In the genomic region with DNA sequence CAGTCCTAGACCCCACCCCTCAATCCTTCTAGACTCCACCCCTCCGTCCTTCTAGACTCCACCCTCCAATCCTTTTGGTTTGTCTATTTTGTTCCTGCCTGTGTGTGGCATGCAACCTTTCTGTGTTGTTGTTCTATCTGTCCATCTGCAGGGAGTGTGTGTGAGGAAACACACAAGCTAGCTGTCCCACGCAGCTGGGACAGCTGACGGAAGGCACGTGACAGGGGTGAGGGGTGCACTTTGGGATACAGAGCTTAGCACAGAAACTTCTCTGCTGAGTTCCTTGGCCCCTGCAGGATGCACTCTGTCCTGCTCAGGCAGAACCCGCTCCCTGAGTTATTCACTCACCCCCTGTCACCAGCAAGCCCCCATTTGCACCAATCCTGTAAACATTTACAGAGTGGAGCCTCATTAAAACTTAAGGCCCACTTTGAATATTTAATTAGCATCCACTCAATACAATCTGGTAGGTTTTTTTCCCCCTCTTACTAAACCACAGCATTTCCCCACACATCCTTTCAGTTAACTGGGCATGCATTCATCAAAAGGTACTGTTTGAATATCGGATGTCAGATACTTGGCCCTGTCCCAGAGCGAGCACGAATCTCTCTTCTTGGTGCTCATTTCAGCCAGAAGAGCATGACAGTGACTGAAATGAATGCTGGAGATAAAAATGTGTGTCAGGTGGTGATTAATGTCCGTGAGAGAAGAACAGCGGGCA, we compare ENCODE assay signal across 20 mouse cellular contexts. TPM values are rescaled to one million over a fixed set of nuclear protein-coding genes. Genes with fewer than 3 reads are reported as not detected.
A peak's percentile ranks its signal among the peaks of the same experiment; 100 is the strongest.
DNase-seq lines count a peak whose midpoint lies in the region; ATAC-seq and TF ChIP-seq lines count a peak whose summit lies in the region.
"Had no signal": no experiment of that assay in that cellular context is flagged by ENCODE, and none has a peak within 500 bp of the region (broad histone marks: within the 10 kb centered on the region; RNA-seq: fewer than 3 reads in every experiment).

No protein-coding gene starts in this region.

- peaks cover 17% of the 10 kb centered on the region for H3K4me1 ChIP-seq in forebrain, embryonic 13.5 days
- no peaks in the 10 kb centered on the region for H3K4me1 ChIP-seq in forebrain, postnatal 0 days (ENCODE audit: insufficient read depth)
- H3K4me1 ChIP-seq in lung, embryonic 14.5 days (ENCODE audit: insufficient read depth), result no peaks in the 10 kb centered on the region
- peaks cover 7% of the 10 kb centered on the region; the same call in 1 of the 2 replicates for H3K4me1 ChIP-seq in forebrain, embryonic 16.5 days (replicated peaks; ENCODE audit: control insufficient read depth, insufficient read depth, low read length)
- H3K4me1 ChIP-seq: limb, embryonic 15.5 days; neural tube, embryonic 15.5 days had no signal

- no peaks in the 10 kb centered on the region for H3K9me3 ChIP-seq in forebrain, embryonic 13.5 days (replicated peaks)
- H3K9me3 ChIP-seq in forebrain, postnatal 0 days (ENCODE audit: low read length), result no peaks in the 10 kb centered on the region
- H3K9me3 ChIP-seq in lung, embryonic 14.5 days (ENCODE audit: low read depth, low read length), result no peaks in the 10 kb centered on the region
- no peaks in the 10 kb centered on the region for H3K9me3 ChIP-seq in forebrain, embryonic 16.5 days (ENCODE audit: control insufficient read depth, low read length)
- H3K9me3 ChIP-seq: limb, embryonic 15.5 days; midbrain, embryonic 12.5 days; neural tube, embryonic 15.5 days had no signal

- DNase-seq in forebrain, postnatal 0 days, result no peak
- DNase-seq in lung, embryonic 14.5 days, result peak; percentile 80
- no peak for DNase-seq in lung, postnatal 36 days
- peak; percentile 42 for DNase-seq in 416B (ENCODE audit: low read depth)
- no peak for DNase-seq in adrenal gland, postnatal 36 days
- DNase-seq in spleen, adult 12 weeks (ENCODE audit: low spot score), result no peak
- DNase-seq: adrenal gland, postnatal 14 days; cerebellum, adult 8-10 months; gastrocnemius, postnatal 10 days; kidney, adult 8-10 months; layer of hippocampus, postnatal 36 days; right cerebral cortex, postnatal 4 days; thymus, adult 2 months had no signal

- H3K4me3 ChIP-seq in forebrain, embryonic 13.5 days, result no peak overlapping the region
- H3K4me3 ChIP-seq in forebrain, postnatal 0 days (ENCODE audit: low read depth, low read length), result no peak overlapping the region
- no peak overlapping the region for H3K4me3 ChIP-seq in lung, embryonic 14.5 days (ENCODE audit: low read depth, low read length)
- no peak overlapping the region for H3K4me3 ChIP-seq in forebrain, embryonic 16.5 days (replicated peaks; ENCODE audit: low read length)
- H3K4me3 ChIP-seq: limb, embryonic 15.5 days; midbrain, embryonic 12.5 days; myocyte; neural tube, embryonic 15.5 days had no signal

- 0 out of 2 replicates have a peak, but pooled peaks cover 5% of the 10 kb centered on the region for H3K27me3 ChIP-seq in forebrain, embryonic 13.5 days
- H3K27me3 ChIP-seq in forebrain, postnatal 0 days (ENCODE audit: insufficient read depth, low read length), result no peaks in the 10 kb centered on the region
- no peaks in the 10 kb centered on the region for H3K27me3 ChIP-seq in lung, embryonic 14.5 days (ENCODE audit: insufficient read depth, low read length)
- H3K27me3 ChIP-seq in forebrain, embryonic 16.5 days (replicated peaks; ENCODE audit: control insufficient read depth, insufficient read depth, low read length), result no peaks in the 10 kb centered on the region
- H3K27me3 ChIP-seq: midbrain, embryonic 12.5 days; neural tube, embryonic 15.5 days had no signal

- 41% methylated on average over 10 of the region's 10 CpGs for whole genome bisulfite sequencing in forebrain, embryonic 13.5 days
- WGBS in forebrain, postnatal 0 days, result 36% methylated on average over 10 of the region's 10 CpGs
- 24% methylated on average over 10 of the region's 10 CpGs for WGBS in lung, embryonic 14.5 days
- WGBS in forebrain, embryonic 16.5 days, result 20% methylated on average over 10 of the region's 10 CpGs

- no peak for TF ChIP-seq CTCF in forebrain, postnatal 0 days (IDR thresholded peaks at IDR 0.05; ENCODE audit: low read depth)
- TF ChIP-seq CTCF in lung, embryonic 14.5 days (IDR thresholded peaks at IDR 0.05; ENCODE audit: low read depth), result no peak

- H3K36me3 ChIP-seq in forebrain, embryonic 13.5 days (ENCODE audit: poor library complexity, severe bottlenecking), result no peaks in the 10 kb centered on the region
- no peaks in the 10 kb centered on the region for H3K36me3 ChIP-seq in forebrain, postnatal 0 days (ENCODE audit: insufficient read depth)
- H3K36me3 ChIP-seq in lung, embryonic 14.5 days (ENCODE audit: insufficient read depth), result no peaks in the 10 kb centered on the region
- H3K36me3 ChIP-seq in forebrain, embryonic 16.5 days (ENCODE audit: control insufficient read depth, insufficient read depth), result no peaks in the 10 kb centered on the region
- H3K36me3 ChIP-seq: limb, embryonic 15.5 days; midbrain, embryonic 12.5 days; neural tube, embryonic 15.5 days had no signal

- peak; percentile 69 for ATAC-seq in forebrain, embryonic 13.5 days
- ATAC-seq in forebrain, postnatal 0 days, result no peak
- ATAC-seq in lung, embryonic 14.5 days (ENCODE audit: insufficient read depth), result peak; percentile 91
- peak; percentile 36 for ATAC-seq in forebrain, embryonic 16.5 days
- ATAC-seq: hindbrain, embryonic 16.5 days had no signal

- H3K4me2 ChIP-seq in forebrain, embryonic 13.5 days, result no peak overlapping the region
- no peak overlapping the region for H3K4me2 ChIP-seq in forebrain, postnatal 0 days (ENCODE audit: low read depth)
- no peak overlapping the region for H3K4me2 ChIP-seq in lung, embryonic 14.5 days
- H3K4me2 ChIP-seq in forebrain, embryonic 16.5 days (ENCODE audit: low read length), result no peak overlapping the region
- H3K4me2 ChIP-seq: limb, embryonic 15.5 days; midbrain, embryonic 12.5 days; neural tube, embryonic 15.5 days had no signal

- H3K27ac ChIP-seq in forebrain, embryonic 13.5 days, result peak overlapping the region; percentile 62; the same call in 1 of the 2 replicates
- H3K27ac ChIP-seq in forebrain, postnatal 0 days (ENCODE audit: low read depth, low read length), result no peak overlapping the region
- H3K27ac ChIP-seq in lung, embryonic 14.5 days (ENCODE audit: low read depth), result peak overlapping the region; percentile 1; the same call in 1 of the 2 replicates
- H3K27ac ChIP-seq in forebrain, embryonic 16.5 days (ENCODE audit: low read length), result no peak overlapping the region
- H3K27ac ChIP-seq: limb, embryonic 15.5 days; midbrain, embryonic 12.5 days; neural tube, embryonic 15.5 days had no signal

- H3K9ac ChIP-seq in forebrain, embryonic 13.5 days, result no peak overlapping the region
- H3K9ac ChIP-seq in forebrain, postnatal 0 days, result no peak overlapping the region
- no peak overlapping the region for H3K9ac ChIP-seq in lung, embryonic 14.5 days
- H3K9ac ChIP-seq in forebrain, embryonic 16.5 days (replicated peaks; ENCODE audit: low read depth, low read length), result no peak overlapping the region
- H3K9ac ChIP-seq: limb, embryonic 15.5 days; midbrain, embryonic 12.5 days; neural tube, embryonic 15.5 days had no signal

RNA-seq across cellular contexts. Expression of gene Adgrd1, which starts 4.0 kb away (rescaled TPM):
- polyA plus RNA-seq in forebrain, embryonic 13.5 days (2015; fragmentation: Nextera tagmentation; extraction: Ambion mirVana), result 0.05 and 0.09 TPM in 2 replicates
- total RNA-seq in forebrain, postnatal 0 days (2014; rRNA removed), result 0.46 and 1.0 TPM in 2 replicates
- polyA plus RNA-seq in forebrain, postnatal 0 days (2015; fragmentation: Nextera tagmentation; extraction: Ambion mirVana), result 0.19 and 0.22 TPM in 2 replicates
- 0.47 and 0.50 TPM in 2 replicates for polyA plus RNA-seq in lung, embryonic 14.5 days (2014; fragmentation: Nextera tagmentation; extraction: Ambion mirVana)
- polyA plus RNA-seq in forebrain, embryonic 16.5 days (2015; fragmentation: Nextera tagmentation; extraction: Ambion mirVana), result 0.22 and 0.37 TPM in 2 replicates
- total RNA-seq in adrenal gland, postnatal 36 days (2021), result 1 to 10 TPM; 5.1 to 7.2 TPM

Comparison
In these comparisons a context has a peak if more than half of its experiments do, and no peak if none do; other contexts are left out.
1. H3K27ac ChIP-seq: peak in forebrain, embryonic 13.5 days (single experiment) and lung, embryonic 14.5 days (single experiment); none in forebrain, postnatal 0 days (single experiment) and forebrain, embryonic 16.5 days (single experiment).
2. DNase-seq: peak in lung, embryonic 14.5 days (single experiment) and 416B (single experiment); none in forebrain, postnatal 0 days (single experiment), lung, postnatal 36 days (single experiment), adrenal gland, postnatal 36 days (0 of 2) and spleen, adult 12 weeks (single experiment).